Mouse (Mus musculus): ENCODE results near the gene Gphn.

DNA sequence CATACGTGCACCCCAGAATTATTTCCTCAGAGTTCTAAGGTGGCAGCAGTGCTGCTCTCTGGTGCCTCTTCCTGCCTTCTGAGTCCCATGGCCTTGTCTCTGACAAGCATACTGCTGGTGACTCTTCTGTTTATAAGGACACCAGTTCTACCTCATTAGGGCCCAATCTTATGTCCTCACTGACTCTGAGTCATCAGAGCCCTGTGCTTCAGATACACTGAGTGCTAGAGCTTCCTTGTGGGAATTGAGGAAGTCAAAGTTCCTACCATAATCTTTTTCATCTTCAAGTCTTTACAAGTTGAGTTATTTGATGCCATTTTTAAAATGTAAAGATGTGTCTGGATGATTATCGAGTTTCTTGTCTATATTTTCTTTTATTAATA is 452.6 kb downstream of the Gphn start:
- TF ChIP-seq MAFK (IDR thresholded peaks at IDR 0.05; ENCODE audit: insufficient read depth, low read depth, low read length) (no peak), ZNF384 (IDR thresholded peaks at IDR 0.05; ENCODE audit: low read depth, low read length) (no peak)

All from ES-E14 (cell line).